Mouse (Mus musculus): ENCODE data around the gene Mcu. TPM values are rescaled to one million over a fixed set of nuclear protein-coding genes. Genes with fewer than 3 reads are reported as not detected.

Mcu gene
- total RNA-seq, 2 experiments from 2014 or later = 33.4 to 40.4 TPM

GRCm38 (mm10) chr10:59532256-59532655 lies 84.2 kb downstream of the Mcu start:
- no peak for DNase-seq

- DNase-seq = no peak
Observed at GRCm38 (mm10) chr10:59527819-59528218, 88.7 kb downstream of the Mcu start.

- DNase-seq = no peak
Observed at GRCm38 (mm10) chr10:59527311-59527710, 89.2 kb downstream of the Mcu start.

- DNase-seq = no peak
Observed at GRCm38 (mm10) chr10:59524675-59525074, 91.8 kb downstream of the Mcu start.

- DNase-seq = no peak
Observed at GRCm38 (mm10) chr10:59523826-59524331, 92.6 kb downstream of the Mcu start.

- DNase-seq = no peak
Observed at GRCm38 (mm10) chr10:59520701-59521100, 95.8 kb downstream of the Mcu start.

GRCm38 (mm10) chr10:59519411-59519810 lies 97.1 kb downstream of the Mcu start:
- no peak for DNase-seq

GRCm38 (mm10) chr10:59517201-59517600 lies 99.3 kb downstream of the Mcu start:
- no peak for DNase-seq

GRCm38 (mm10) chr10:59514739-59515464 lies 101.6 kb downstream of the Mcu start:
- no peak for DNase-seq

- no peak for DNase-seq
Observed at GRCm38 (mm10) chr10:59512173-59512572, 104.3 kb downstream of the Mcu start.

- no peak for DNase-seq
Observed at GRCm38 (mm10) chr10:59511427-59511963, 105.0 kb downstream of the Mcu start.

- no peak for DNase-seq
Observed at GRCm38 (mm10) chr10:59510713-59511426, 105.6 kb downstream of the Mcu start.

- DNase-seq = no peak
Observed at GRCm38 (mm10) chr10:59509197-59509596, 107.3 kb downstream of the Mcu start.

GRCm38 (mm10) chr10:59506711-59507110 lies 109.8 kb downstream of the Mcu start:
- no peak for DNase-seq

- no peak for DNase-seq
Observed at GRCm38 (mm10) chr10:59504291-59504690, 112.2 kb downstream of the Mcu start.

GRCm38 (mm10) chr10:59503433-59504210 lies 112.9 kb downstream of the Mcu start:
- peak; percentile 45 for DNase-seq

- DNase-seq = no peak
Observed at GRCm38 (mm10) chr10:59502381-59502780, 114.1 kb downstream of the Mcu start.

GRCm38 (mm10) chr10:59501761-59502160 lies 114.7 kb downstream of the Mcu start:
- no peak for DNase-seq

- no peak for DNase-seq
Observed at GRCm38 (mm10) chr10:59500225-59500624, 116.3 kb downstream of the Mcu start.

GRCm38 (mm10) chr10:59497019-59497418 lies 119.5 kb downstream of the Mcu start:
- DNase-seq = no peak

GRCm38 (mm10) chr10:59494917-59495316 lies 121.6 kb downstream of the Mcu start:
- no peak for DNase-seq

GRCm38 (mm10) chr10:59494044-59494443 lies 122.4 kb downstream of the Mcu start:
- peak; percentile 53 for DNase-seq
